Mouse (Mus musculus) MEL-GATA-1-ER (cell line): ENCODE data around the gene Camta1.

Experiments used
- DNase-seq: peaks from one replicate; pipeline ENCODE4 v3.0.0-alpha.2; 2012; ENCODE audit warnings: low read depth; ENCODE audit errors: extremely low read depth

Camta1 gene

DNA sequence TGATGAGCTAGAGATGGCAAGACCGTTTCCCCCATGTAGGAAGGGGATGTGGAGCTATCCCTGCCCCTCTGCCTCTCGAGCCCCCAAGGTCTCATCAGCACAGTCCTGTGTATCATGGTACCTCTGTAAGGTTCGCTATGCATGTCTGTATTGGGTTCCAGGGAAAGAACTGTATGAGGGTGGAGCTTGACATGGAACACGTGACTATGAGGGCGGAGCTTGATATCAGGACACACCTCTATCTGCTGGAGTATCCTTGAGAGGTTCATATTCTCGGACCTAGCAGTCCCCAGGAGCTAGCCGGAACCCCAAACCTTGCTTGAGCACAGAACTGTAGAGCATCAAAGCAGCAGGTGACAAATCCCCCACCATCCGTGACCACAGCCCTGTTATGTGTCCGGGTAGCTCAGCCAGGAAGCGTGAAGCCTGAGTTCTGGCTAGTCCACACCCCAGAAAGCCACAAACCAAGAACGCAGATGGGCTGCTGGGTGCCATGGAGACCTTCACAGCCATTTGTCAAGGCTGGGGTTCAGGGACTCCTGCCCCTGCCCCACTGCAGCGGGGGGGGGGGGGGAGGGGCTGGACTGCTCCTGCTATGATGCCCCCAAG is 122.2 kb downstream of the Camta1 start:
- DNase-seq, result no peak

DNA sequence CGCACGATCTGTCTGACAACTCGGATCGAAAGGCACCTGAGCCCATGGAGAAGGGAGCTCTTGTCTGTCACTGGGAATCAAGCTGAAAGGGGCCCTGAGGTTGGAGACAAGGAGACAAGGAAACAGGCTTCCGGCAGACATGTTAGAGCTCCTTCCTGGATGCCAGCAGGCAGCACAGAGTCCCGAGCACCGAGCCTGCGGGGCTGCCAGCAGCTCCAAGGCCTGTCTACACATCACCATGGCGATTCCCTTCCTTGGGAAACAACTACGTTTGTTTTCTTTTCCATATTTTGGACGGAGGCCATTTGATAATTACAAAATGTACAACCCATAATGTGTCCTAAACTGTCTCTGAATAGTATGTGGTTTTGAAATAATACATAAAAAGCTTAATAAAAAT is 122.8 kb downstream of the Camta1 start:
- no peak for DNase-seq

GRCm38 (mm10) chr4:151738280-151738679 is 123.4 kb downstream of the Camta1 start:
- no peak for DNase-seq

GRCm38 (mm10) chr4:151732668-151733067 is 129.0 kb downstream of the Camta1 start:
- no peak for DNase-seq

GRCm38 (mm10) chr4:151730037-151730759 is 131.5 kb downstream of the Camta1 start:
- DNase-seq, result peak; percentile 33

DNA sequence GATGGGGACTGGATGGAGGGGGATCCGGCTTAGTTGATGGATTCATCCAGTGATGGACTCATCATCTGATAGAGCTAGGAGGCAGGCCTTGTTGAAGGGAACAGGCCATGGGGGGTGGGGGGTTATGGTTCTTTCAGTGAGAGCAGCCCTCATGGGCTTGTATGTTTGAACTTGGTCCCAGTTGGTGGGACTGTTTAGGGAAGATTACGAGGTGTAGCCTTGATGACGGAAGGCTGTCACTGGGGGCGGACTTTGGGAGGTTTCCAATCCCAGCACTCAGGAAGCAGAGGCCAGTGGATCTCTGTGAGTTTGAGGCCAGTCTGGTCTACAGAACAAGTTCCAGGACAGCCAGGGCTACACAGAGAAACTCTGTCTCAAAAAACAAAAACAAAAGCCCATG is 132.6 kb downstream of the Camta1 start:
- no peak for DNase-seq

GRCm38 (mm10) chr4:151728391-151729065 is 133.1 kb downstream of the Camta1 start:
- no peak for DNase-seq

- DNase-seq, result peak; percentile 37
These were observed 135.3 kb downstream of the Camta1 start for GRCm38 (mm10) chr4:151726396-151726795.

DNA sequence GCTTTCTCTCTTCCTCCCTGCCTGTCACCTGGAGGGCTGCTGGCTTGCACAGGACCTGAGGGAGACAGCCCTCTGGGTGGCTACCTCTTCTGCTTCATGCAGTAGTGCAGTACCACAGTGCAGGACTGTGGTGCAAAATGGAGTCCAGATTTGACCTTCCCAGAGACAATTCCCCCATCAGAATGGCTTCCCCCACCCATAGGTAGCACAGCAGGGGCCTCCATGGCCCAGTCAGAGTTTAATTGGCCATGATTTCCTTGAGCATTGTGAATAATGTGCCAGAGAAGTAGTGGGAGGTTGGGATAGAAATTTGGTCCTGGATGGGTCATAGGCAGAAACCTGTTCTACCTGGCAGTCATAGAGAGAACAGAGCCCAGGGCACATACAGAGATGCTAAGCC is 136.8 kb downstream of the Camta1 start:
- DNase-seq, result no peak

GRCm38 (mm10) chr4:151720722-151721467 is 140.8 kb downstream of the Camta1 start:
- DNase-seq, result no peak

GRCm38 (mm10) chr4:151718866-151719475 is 142.7 kb downstream of the Camta1 start:
- no peak for DNase-seq

- DNase-seq, result no peak
These were observed 143.8 kb downstream of the Camta1 start for GRCm38 (mm10) chr4:151717864-151718263.

DNA sequence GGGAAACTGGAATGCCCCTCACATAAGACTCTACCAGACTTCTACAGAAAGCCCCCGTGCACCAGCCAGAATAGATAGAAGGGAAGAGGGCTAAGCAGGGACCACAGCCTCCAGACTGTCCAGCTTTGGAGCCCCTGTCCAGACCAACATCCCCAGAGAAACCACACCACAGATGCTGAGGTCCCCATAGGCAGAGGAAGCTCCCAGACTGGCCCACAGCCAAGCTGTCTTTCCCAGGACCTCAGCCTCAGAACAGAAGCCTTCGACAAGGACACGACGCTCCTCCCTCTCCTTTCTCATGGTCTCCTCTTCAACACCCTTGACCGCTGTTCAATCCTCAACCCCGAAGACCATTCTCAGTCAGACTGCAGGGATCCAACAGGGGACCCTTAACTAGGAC is 148.0 kb downstream of the Camta1 start:
- no peak for DNase-seq

DNA sequence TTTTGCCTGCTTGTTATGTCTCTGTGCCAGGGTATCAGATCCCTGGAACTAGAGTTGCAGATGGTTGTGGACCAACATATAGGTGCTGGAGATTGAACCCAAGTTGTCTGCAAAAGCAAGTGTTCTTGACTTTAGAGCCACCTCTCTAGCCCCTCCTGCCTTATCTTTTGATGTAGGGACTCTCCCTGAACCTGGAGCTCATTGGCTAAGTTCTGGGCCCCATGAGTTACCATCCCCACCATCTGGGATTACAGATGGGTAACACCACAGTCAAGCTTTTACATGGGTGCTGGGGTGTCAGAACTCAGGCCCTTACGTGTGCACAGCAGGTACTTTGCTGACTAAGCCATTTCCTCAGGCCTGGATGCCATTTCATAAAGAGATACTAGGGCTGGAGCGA is 150.3 kb downstream of the Camta1 start:
- no peak for DNase-seq

DNA sequence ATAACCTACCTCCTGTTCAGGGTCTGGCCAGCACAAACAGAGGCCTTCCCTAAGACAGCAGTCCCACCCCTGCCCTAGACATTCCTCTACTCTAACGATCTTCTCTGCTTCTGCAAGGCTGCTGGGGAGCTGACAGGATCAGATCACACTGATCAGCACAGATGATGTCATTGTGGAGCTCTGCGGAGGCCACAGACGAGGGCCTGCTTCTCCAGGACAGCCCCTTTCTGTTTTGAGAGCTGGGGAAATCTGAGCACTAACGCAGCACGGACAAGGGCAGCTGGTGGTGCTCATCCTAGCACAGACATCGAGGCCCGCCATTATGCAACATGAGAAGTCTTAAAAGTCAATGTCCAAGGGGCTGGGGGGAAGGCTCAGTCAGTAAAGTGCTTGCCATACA is 151.2 kb downstream of the Camta1 start:
- no peak for DNase-seq

GRCm38 (mm10) chr4:151709269-151709668 is 152.4 kb downstream of the Camta1 start:
- no peak for DNase-seq

GRCm38 (mm10) chr4:151703069-151703735 is 158.5 kb downstream of the Camta1 start:
- no peak for DNase-seq

DNA sequence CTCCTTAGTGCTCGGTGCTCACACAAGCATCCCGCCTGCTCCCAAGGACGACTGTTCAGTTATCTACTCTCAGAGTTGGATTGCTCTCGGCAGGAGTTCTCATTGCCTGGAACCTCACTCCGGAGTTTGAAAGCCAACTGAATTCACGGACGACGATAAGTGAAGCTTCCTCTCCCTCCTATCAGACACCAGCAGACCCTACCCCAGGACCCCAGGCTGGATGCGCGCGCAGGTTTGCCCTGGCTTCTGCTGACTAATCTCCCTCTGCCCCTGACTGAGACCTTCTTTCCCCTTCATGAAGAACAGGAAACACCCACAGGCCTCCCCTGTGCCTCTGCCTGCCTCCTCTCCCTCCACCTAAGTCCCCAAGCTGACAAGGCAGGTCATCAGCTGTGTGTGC is 159.2 kb downstream of the Camta1 start:
- DNase-seq, result no peak

DNA sequence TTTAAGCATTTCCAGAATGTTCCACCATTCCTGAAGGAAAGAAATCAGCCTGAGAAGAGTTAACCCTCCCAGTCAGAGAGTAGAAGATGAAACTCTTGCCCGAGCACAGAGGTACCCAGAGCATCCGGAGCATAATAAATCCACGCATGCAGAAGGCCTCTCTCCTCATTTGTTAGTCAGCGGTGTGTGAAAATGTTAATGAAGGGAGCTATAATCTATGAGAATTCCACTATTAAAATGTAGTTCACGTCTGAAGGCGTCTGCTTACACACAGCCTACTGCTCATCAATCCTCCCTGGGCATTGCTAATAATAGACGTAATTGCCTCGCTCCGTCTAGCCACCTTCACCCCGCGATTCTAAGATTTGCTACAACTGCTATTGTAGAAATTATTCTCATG is 165.7 kb downstream of the Camta1 start:
- no peak for DNase-seq

DNA sequence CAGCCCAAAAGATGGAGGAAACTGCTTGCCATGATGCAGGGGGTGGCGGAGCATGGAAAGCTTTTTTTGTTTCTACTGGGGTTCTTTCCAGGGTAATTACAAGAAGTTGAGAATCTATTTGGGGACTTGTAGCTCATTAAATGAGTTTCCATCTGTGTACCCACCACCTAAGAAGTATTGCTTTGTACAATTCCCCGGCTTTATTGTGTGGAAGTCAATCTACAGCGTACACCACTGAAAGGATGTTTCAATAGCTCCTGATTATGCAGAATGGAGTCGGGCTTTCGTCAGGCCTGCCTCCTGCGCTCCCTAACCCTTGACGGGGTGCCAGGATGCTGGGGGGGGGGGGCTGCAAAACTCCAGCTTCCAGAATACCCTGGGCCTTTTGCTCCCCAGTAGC is 167.1 kb downstream of the Camta1 start:
- DNase-seq, result no peak

- DNase-seq, result no peak
These were observed 167.6 kb downstream of the Camta1 start for GRCm38 (mm10) chr4:151694047-151694446.
